Mouse (Mus musculus) ES-E14 (cell line): ENCODE data around the gene Dppa3.

Experiments
- CHD2 ChIP-seq: IDR thresholded peaks from 2 replicates; pipeline ENCODE4 v1.6.1; 2014; ENCODE audit warnings: mild to moderate bottlenecking, low read depth, low read length, inconsistent platforms
- HCFC1 ChIP-seq: IDR thresholded peaks from 2 replicates; pipeline ENCODE4 v1.6.1; 2012; ENCODE audit warnings: low read length, inconsistent platforms, borderline replicate concordance; ENCODE audit not compliant: insufficient read depth
- MAFK ChIP-seq: IDR thresholded peaks from 2 replicates; pipeline ENCODE4 v1.6.1; 2014; ENCODE audit warnings: mild to moderate bottlenecking, low read depth, low read length, inconsistent platforms; ENCODE audit not compliant: insufficient read depth

DNA sequence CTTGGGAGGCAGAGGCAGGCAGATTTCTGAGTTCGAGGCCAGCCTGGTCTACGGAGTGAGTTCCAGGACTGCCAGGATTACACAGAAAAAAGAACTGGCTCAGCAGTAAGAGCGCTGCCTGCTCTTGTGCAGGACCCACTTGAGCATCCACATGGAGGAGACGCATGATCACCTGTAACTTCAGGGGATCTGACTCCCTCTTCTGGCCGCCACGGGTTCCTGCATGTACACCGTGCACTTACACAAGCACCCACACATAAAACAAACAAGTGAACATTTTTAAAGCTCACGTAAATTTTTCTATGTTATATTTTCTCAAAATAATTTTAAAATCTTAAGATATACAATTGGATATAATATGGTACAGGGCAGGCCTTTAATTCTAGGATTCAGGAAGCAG lies 20.7 kb upstream of the Dppa3 start:
- TF ChIP-seq MAFK (no peak), CHD2 (no peak), HCFC1 (no peak)
